Mouse (Mus musculus): ENCODE data around the gene Tut1.
"Not testable (repeated sequence)": the region's sequence is repeated elsewhere in the genome, so short reads cannot be mapped to it uniquely, and the experiment has no call there.

Tut1 gene

DNA sequence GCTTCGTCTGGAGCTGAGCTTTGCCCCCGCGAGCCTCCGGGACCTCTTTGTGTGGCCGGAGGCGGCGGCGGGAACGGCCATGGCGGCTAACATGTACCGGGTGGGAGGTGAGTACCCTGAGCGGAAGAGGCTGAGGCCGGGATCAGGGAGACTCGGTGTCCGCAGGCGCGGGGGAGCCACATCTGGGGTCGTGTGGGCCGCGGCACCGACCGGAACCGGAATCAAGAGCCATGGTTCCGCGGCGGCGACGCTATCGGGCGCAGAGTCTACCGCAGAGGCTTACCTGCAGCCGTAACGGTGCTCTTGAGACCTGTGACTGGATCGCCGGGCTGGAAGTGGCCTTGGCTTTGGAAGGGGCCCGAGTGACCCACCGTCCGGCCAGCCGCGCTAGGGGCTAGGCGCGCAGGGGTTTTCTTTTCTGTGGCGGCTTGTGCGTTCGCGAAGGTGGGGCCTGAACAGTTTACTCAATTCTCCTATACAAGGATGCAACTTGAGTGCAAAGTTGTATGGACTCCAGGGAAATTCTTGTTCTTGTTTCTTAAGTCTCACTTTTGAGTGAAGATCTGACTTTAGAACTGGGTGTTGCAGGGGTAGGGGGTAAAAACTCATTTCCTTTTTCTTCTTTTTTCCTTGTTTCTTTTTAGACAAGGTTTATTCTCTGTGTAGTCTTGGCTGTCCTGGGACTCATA is 11.2 kb upstream of the Tut1 start:
- no peak for DNase-seq (ENCODE audit: low read depth, low spot score)

GRCm38 (mm10) chr19:8943047-8943446 is 10.6 kb upstream of the Tut1 start:
- no peak for DNase-seq (ENCODE audit: low read depth, low spot score)

- DNase-seq (ENCODE audit: low read depth, low spot score), result no peak
Measured at GRCm38 (mm10) chr19:8944062-8944461, 9.6 kb upstream of the Tut1 start.

DNA sequence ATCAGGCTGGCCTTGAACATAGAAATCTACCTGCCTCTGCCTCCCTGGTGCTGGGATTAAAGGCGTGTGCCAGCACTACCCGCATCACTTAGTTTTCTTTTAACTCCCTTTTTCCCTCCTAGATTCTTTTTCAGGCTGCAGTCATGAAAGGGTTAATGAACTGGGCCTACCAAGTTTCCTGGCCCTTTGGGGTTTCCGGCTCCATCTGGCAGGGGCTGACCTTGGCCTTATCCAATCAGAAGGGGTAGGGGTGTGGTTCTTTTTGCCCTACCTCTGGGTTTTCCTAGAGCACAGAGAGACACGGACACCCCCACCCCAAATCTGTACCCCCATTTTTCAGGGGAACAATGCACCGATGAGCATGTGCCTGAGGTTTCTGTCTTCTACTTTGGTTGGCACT is 8.9 kb upstream of the Tut1 start:
- no peak for DNase-seq (ENCODE audit: low read depth, low spot score)

DNA sequence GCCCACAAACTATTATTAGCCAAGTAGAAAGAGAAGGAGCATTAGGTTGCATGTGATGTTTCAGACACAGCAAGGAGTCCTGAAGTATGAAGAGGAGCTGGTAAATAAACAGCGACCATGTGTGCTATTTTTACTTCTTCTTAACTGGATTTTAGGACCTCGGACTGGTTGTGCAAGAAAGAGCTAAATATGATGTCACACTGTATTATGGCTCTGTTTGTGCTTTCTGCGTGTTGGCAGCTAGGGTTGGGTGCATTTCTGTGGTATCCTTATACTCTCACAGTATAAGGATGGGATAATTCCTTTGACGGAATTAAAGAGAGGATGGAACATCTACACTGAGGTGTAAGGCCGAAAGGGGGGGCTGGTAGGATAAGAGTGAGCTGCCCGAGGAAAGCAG is 8.4 kb upstream of the Tut1 start:
- no peak for DNase-seq (ENCODE audit: low read depth, low spot score)

- no peak for DNase-seq (ENCODE audit: low read depth, low spot score)
Measured at GRCm38 (mm10) chr19:8946929-8947328, 6.7 kb upstream of the Tut1 start.

DNA sequence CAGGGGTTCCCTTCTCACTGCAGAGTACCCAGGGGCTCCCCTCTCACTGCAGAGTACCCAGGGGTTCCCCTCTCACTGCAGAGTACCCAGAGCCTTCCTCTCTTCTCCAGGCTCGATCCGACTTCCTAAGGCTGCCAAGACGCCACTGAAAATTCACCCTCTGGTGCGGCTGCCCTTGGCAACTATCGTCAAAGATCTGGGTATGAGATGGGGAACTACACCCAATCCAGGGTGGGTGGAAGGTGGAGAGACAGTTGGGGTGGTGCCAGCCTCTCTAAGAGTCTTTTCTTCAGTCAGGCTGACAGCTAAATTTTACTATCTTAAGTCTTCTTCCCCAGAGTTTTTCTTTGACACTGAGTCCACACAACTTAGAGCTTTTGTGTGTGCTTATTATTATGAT is 3.5 kb upstream of the Tut1 start:
- DNase-seq (ENCODE audit: low read depth, low spot score), result no peak

DNA sequence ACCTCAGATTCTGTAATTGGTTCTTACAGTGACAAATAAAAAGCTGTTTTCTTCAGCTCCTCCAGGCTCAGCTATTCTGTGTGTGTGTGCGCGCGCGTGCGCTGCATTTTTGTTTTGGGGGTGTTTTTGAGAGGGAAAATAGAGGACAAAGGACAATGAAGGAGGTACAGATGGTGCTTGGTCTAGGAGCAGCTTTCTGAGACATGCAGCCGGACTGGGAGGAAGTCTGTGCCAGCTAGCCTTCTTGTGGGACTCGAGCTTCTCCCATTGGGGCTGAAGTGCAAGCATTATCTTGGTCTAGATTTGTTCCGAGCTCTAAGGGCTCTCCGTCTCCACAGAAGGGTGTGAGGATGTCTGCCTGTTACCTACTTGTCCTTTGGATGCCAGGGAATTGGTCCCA is 1.4 kb upstream of the Tut1 start:
- DNase-seq (ENCODE audit: low read depth, low spot score), result no peak

DNA sequence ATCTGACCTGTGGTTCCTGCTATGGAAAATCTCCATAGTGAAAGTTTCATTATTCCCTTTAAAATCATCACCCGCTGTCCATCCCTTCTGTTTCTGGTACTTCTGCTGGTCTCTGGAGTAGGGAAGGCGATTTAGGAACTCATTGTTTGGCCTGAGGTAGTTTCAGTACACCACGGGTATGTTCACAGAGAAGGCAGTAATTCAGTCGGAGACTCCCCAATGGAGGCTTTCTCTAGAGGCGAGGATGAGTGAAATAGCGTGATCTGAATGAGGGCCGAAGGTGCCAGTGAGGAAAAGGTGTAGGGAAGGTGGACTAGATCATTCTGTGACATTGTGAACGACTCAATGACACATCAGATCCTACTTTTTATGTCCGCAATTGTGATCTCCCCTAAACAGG is 524 bp downstream of the Tut1 start:
- no peak for DNase-seq (ENCODE audit: low read depth, low spot score)

DNA sequence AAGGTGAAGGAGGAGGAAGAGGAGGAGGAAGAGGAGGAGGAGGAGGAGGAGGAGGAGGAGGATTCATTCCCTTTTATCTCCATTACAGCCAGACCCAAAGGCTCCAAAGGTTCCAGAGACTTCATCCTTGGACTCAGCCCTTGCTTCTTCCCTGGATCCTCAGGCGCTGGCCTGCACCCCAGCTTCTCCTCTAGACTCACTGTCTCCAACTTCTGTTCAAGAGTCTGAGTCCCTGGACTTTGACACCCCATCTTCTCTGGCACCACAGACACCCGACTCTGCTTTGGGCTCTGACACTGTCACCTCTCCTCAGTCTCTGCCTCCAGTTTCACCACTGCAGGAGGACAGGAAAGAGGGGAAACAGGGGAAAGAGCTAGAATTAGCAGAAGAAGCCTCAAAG is 8.6 kb downstream of the Tut1 start:
- no peak for DNase-seq (ENCODE audit: low read depth, low spot score)

DNA sequence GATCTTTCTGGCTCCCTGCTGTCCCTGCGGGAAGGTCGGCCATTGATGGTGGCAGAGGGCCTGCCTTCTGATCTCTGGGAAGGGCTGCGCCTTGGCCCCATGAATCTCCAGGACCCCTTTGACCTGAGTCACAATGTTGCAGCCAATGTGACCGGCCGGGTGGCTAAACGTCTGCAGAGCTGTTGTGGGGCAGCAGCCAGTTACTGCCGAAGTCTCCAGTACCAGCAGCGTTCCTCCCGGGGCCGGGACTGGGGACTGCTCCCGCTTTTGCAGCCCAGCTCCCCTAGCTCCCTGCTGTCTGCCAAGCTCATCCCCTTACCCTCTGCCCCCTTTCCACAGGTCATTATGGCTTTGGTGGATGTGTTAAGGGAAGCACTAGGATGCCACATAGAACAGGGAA is 11.4 kb downstream of the Tut1 start:
- no peak for DNase-seq (ENCODE audit: low read depth, low spot score)

DNA sequence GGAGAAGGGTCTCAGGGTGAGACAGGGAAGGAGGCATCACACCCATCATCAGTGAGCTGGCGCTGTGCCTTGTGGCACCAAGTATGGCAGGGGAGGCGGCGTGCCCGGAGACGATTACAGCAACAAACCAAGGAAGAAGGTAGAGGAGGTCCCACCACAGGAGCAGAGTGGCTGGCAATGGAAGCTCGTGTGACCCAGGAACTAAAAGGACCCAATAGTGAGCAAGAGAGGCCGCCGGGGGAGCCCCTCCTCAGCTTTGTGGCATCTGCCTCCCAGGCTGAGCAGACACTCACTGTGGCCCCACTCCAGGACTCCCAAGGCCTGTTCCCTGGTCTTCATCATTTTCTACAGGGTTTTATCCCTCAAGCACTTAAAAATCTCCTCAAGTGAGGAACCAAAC is 12.1 kb downstream of the Tut1 start:
- DNase-seq (ENCODE audit: low read depth, low spot score), result no peak

DNA sequence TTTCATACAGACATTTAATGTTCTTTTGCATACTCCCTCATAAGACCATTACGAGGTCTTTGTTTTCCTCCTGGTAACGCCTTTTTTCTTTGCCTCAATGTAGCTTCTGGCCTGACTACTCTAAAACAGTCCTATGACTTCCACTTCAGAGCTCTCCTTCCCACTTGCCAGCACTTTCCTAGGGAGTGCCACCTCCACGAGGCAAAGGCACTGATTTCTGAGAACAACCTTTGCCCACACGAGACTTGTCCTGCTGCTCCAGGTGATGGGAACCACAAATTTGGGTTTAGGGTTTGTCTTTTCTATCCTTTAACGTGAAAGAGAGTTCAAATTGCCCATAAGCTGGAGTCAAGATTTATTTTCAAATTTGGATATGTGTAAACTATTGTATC is 12.5 kb downstream of the Tut1 start:
- DNase-seq (ENCODE audit: low read depth, low spot score), result no peak

DNA sequence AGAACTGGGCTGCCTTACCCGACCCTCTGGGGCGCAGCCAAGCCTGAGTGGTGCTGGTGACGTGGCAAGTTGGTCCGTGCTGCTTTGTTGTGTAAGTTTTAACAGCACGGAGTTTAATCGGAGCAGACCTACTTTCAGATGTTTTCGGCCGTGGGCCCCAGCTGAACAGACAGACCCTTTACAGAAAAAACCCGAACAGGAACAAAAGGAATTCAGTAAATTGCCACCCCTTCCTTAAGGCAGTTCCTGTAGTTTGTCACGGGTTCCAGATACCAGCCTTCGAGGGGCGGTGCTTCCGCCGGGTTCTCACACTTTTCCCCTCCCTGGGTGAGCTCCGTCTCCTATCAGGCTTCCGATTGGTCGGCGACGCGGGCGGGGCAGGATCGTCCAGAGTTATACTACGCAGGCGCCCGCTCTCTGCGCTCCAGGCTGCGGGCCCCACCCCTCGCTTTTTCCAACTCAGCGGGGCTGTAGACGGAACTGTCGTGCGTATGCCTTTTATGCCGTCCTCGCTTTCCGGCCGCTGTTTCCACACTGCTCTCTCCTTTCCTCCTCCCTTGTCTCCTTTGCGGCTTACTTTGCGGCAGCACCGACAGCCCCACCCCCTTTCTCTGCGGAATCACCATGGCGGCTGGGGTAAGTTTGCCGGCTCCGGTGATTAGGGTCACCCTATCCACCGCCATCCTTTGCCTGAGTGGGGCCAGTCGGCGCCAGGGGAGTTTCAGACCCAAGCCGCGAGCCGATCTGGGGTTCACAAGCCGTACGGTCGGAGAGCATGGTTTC is 13.1 kb downstream of the Tut1 start, which contains the start of gene Eef1g:
Gene Eef1g (plus strand): TSS at position 452 of the 783 bp plus-strand sequence.
- DNase-seq (ENCODE audit: low read depth, low spot score), result peak; percentile 99

DNA sequence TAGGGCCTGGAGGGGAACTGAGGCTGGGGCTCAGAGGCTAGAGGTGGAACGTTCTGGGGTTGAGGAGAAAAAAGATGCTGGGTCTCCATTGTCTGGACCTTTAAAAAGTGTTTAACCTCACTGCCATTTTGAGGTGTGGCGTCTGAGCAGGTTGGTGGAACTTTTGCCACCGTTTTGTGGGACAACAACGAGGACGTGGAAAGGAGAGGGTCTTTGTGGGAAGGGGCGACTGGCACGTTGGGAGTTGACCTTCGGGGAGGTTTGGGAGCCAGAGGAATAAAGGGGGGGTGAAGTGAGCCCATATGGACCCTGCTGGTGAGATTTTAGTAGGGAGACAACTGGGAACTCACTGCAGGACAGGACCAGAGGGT is 13.7 kb downstream of the Tut1 start:
- no peak for DNase-seq (ENCODE audit: low read depth, low spot score)

- no peak for DNase-seq (ENCODE audit: low read depth, low spot score)
Measured at GRCm38 (mm10) chr19:8967893-8968292, 14.2 kb downstream of the Tut1 start.

GRCm38 (mm10) chr19:8972491-8972890 is 18.8 kb downstream of the Tut1 start:
- DNase-seq (ENCODE audit: low read depth, low spot score), result not testable (repeated sequence)

- no peak for DNase-seq (ENCODE audit: low read depth, low spot score)
Measured at GRCm38 (mm10) chr19:8974638-8975037, 21.0 kb downstream of the Tut1 start.

GRCm38 (mm10) chr19:8975491-8975890 is 21.8 kb downstream of the Tut1 start:
- DNase-seq (ENCODE audit: low read depth, low spot score), result no peak

GRCm38 (mm10) chr19:8976535-8976934 is 22.9 kb downstream of the Tut1 start:
- no peak for DNase-seq (ENCODE audit: low read depth, low spot score)

DNA sequence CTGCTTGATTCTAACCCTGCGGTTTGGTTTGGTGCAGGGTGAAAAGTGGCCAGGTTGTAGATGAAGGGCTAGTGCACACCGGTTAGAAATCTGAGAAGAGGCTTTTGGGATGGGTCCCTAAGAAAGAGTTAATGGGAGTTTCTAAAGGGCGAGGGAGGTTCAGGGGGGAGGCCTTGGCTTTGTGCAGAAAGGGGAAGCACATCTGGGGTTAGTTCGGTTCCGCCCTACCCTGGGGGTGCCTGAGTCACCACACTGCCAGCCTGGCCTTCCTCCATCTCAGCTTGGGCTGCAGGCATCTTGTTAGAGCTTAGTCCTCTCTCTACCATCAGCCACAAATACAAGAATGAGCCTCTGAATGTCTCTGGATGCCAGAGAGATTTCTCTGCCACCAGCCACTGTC is 27.1 kb downstream of the Tut1 start:
- no peak for DNase-seq (ENCODE audit: low read depth, low spot score)

DNA sequence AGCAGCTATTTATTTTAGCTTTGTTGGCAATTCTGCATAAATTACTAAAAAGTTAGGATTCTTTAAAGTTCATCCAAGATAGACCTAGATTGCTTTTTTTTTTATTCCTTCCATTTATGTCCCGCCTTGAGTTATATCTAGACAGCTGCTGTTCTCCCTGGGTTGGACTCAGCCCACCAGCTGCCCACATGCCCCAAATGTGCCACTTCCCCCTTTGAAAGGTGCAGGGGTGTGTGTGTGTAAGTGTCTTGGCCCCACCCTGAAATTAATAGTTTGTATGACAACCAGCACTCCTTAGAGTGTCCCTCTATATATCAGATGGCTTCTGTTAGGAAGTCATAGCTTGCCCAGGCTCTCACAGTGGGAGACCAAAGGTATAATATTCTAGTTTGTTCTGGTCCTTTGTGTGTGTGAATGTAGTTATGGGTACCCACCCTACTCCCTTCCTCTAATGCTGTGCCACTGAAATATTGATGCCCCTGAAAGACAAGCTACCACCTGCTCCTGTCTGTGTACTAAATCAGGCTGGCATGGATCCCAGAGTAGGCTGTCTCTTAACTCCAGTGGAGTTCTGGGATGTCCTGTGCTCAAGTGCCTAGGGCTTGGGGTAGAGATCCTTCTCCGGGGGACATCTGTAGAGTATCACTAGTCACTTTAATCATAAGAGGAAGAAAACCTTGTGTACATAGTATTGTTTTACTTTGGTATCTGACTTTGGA is 28.0 kb downstream of the Tut1 start:
- DNase-seq (ENCODE audit: low read depth, low spot score), result no peak

Measured in telencephalon, adult 2 months (tissue).